ENCODE assay signal across 23 mouse cellular contexts in the genomic region with DNA sequence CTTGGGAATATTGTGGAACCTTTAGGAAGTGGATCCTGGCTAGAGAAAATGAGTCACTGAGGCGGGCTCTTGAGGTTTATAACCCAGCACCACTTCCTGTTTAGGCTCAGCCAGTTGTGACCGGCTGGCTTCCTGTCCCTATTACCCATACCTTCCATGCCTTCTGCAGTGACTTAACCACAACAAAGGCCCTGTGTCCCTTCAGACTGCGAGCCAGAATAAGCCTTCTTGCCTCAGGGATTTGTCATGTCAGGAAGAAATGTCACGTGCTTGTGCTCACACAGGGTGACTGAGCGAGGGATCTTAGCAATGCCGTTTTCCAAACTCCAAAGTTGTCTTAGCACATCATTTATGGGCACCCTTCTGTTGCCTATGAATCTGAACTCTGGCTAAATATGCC.
DNase-seq lines count a peak whose midpoint lies in the region; ATAC-seq and TF ChIP-seq lines count a peak whose summit lies in the region.
"Had no signal": no experiment of that assay in that cellular context is flagged by ENCODE, and none has a peak within 500 bp of the region (broad histone marks: within the 10 kb centered on the region; RNA-seq: fewer than 3 reads in every experiment).

No protein-coding gene starts in this region.

- DNase-seq in lung, postnatal 25 days (ENCODE audit: low spot score), result peak; percentile 14
- DNase-seq in lung, postnatal 10 days, result no peak
- DNase-seq in naive thymus-derived CD4-positive, alpha-beta T cell, adult 2 months (ENCODE audit: low read depth), result peak; percentile 33
- DNase-seq in kidney, adult 18-20 months, result no peak
- DNase-seq in heart, adult 9 months (ENCODE audit: low spot score in 2 of 2), result no peak
- no peak for DNase-seq in layer of hippocampus, adult 2 months (ENCODE audit: low spot score in 2 of 2)
- DNase-seq: cerebellum, adult 11 months; cerebellum, postnatal 10 days; kidney, adult 11 months; kidney, postnatal 14 days; midbrain, embryonic 14.5 days; thymus, adult 18-20 months had no signal

- H3K4me3 ChIP-seq in C2C12 (ENCODE audit: insufficient read depth, poor library complexity, severe bottlenecking), result no peak overlapping the region
- no peak overlapping the region for H3K4me3 ChIP-seq in layer of hippocampus, adult 2 months
- H3K4me3 ChIP-seq: embryonic facial prominence, embryonic 12.5 days; erythroblast, embryonic 14.5 days; forebrain, embryonic 13.5 days; heart, embryonic 10.5 days; hindbrain, embryonic 10.5 days; lung, embryonic 15.5 days; stomach, embryonic 15.5 days had no signal

- H3K27me3 ChIP-seq in C2C12 (ENCODE audit: control insufficient read depth, insufficient read depth, insufficient read length), result no peaks in the 10 kb centered on the region
- H3K27me3 ChIP-seq: embryonic facial prominence, embryonic 12.5 days; forebrain, embryonic 13.5 days; lung, embryonic 15.5 days; stomach, embryonic 15.5 days had no signal

- no peaks in the 10 kb centered on the region for H3K79me2 ChIP-seq in C2C12 (ENCODE audit: control insufficient read depth, insufficient read depth)

- no peak overlapping the region for H3K27ac ChIP-seq in layer of hippocampus, adult 2 months
- H3K27ac ChIP-seq: embryonic facial prominence, embryonic 12.5 days; forebrain, embryonic 13.5 days; heart, embryonic 10.5 days; hindbrain, embryonic 10.5 days; hindbrain, postnatal 0 days; liver, embryonic 14.5 days; lung, embryonic 15.5 days; stomach, embryonic 15.5 days had no signal

- no peak overlapping the region for H3ac ChIP-seq in C2C12 (ENCODE audit: control insufficient read depth, insufficient read length, low read depth)

- no peaks in the 10 kb centered on the region for H3K79me3 ChIP-seq in C2C12 (ENCODE audit: low read depth)

- no peak for TF ChIP-seq CTCF in C2C12 (IDR thresholded peaks at IDR 0.05; ENCODE audit: control insufficient read depth, insufficient read depth, insufficient read length)
- no peak for TF ChIP-seq CTCF in layer of hippocampus, adult 2 months (conservative IDR thresholded peaks at IDR 0.05)

- peak; percentile 71 for ATAC-seq in granulocyte monocyte progenitor cell, adult 5-6 weeks (replicated peaks; ENCODE audit: poor library complexity, severe bottlenecking)
- ATAC-seq: forebrain, embryonic 13.5 days; hindbrain, postnatal 0 days had no signal

- H3K36me3 ChIP-seq in C2C12 (ENCODE audit: control insufficient read depth, insufficient read depth), result no peaks in the 10 kb centered on the region
- H3K36me3 ChIP-seq: embryonic facial prominence, embryonic 12.5 days; heart, embryonic 10.5 days; hindbrain, embryonic 10.5 days; lung, embryonic 15.5 days; stomach, embryonic 15.5 days had no signal

TF ChIP-seq in C2C12, 6 proteins besides CTCF, POLR2A, EP300 and RAD21:
- TF ChIP-seq MYOG (IDR thresholded peaks at IDR 0.05; ENCODE audit: control insufficient read depth, extremely low read depth, insufficient read length), result no peak
- TF ChIP-seq MAX (IDR thresholded peaks at IDR 0.05), result peak; percentile 48
- peak; percentile 59 for TF ChIP-seq MYOD1 (IDR thresholded peaks at IDR 0.05; ENCODE audit: control insufficient read depth, insufficient read length, low read depth)
- TF ChIP-seq USF1 (IDR thresholded peaks at IDR 0.05; ENCODE audit: low read depth), result peak; percentile 68
- peak; percentile 5 for TF ChIP-seq FOSL1 (IDR thresholded peaks at IDR 0.05; ENCODE audit: insufficient read depth, low read length, poor library complexity, severe bottlenecking)
- peak; percentile 8 for TF ChIP-seq CEBPB (IDR thresholded peaks at IDR 0.05; ENCODE audit: low read depth)

Comparison
In these comparisons a context has a peak if more than half of its experiments do, and no peak if none do; other contexts are left out.
1. DNase-seq: peak in lung, postnatal 25 days (single experiment) and naive thymus-derived CD4-positive, alpha-beta T cell, adult 2 months (single experiment); none in lung, postnatal 10 days (single experiment), kidney, adult 18-20 months (single experiment), heart, adult 9 months (0 of 2) and layer of hippocampus, adult 2 months (0 of 2).